Mouse (Mus musculus) hindlimb bud, embryonic 11.5 days (tissue): ENCODE data around the gene Clec5a.
A peak's percentile ranks its signal among the peaks of the same experiment; 100 is the strongest.
"Not testable (repeated sequence)": the region's sequence is repeated elsewhere in the genome, so short reads cannot be mapped to it uniquely, and the experiment has no call there.

Experiments used
- DNase-seq: peaks from one replicate; pipeline ENCODE4 v3.0.0-alpha.2; 2012; ENCODE audit warnings: low read depth, low spot score; ENCODE audit errors: extremely low spot score

The Clec5a gene

DNA sequence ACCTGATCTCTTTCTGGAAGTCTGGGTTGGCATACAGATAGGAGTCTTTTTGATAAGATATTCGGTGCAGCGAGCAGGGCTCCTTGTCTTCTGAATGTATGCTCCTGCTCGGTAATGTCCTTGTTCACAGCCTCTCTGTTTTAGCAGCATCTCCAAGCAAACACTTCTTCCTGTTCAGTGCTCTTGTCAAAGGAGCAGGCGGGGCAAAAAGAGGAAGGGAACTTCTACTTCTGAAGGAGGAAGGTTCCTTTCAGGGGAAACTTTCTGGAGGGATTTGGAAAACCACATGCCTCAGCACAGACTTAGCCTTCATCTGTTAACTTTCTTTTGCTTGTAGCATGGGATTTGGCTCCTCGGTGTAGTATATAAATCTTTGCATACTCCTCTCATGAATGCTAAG, at the start of gene Clec5a:
Gene Clec5a (minus strand): TSS at position 177 of the 400 bp plus-strand sequence.
- no peak for DNase-seq

- DNase-seq: no peak
Measured at GRCm38 (mm10) chr6:40634640-40635071, 49.0 kb upstream of the Clec5a start.

DNA sequence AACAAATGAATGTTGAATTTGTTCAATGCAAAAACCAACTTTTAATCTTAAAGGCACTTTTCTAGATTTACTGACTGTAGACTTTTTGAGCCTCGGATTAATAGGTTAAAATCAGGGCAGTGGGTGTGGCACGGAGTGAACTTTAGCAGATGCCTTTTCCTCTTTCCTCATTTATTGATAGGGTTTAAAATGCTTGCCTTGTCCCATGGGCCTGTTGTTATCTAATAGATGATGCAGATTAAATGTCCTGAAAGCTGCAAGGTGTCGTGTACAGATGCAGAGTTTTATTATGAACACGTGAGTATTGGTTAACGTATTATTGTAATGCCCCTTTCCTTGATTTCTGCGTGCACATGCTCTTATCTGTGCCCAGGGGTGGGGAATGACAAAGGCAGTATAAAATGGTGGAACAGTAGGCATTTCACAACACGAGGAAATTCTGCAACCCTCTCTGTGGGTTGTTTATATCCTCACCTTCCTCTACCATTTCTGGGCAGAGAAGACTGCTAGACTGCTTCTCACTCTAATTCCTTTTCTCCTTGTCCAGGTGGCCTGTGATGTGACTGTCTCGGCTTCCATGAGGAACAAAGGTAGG, 42.9 kb upstream of the Clec5a start, which contains the start of gene Mgam:
Gene Mgam (plus strand): TSS at position 426 of the 595 bp plus-strand sequence.
- DNase-seq: no peak

GRCm38 (mm10) chr6:40626111-40626510, 40.5 kb upstream of the Clec5a start:
- no peak for DNase-seq

DNA sequence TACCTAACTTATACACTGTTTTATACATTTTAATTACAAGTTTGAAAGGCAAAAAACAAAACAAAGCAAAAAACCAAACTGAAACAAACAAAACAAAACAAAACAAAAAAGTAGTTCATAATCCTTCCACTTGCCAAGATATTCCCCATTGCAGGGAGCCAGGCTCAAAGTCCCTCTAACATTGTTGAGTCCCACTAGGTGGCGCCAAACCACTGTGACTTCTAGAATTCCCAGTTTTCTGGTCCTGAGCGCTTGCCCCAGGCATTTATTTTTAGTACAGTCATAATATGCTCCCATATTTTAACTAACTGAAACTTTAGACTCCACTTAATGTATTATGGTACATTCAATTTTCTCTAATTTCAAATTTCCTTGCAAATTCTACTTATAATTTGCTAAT, 32.3 kb upstream of the Clec5a start:
- peak; percentile 44 for DNase-seq

- DNase-seq: no peak
Measured at GRCm38 (mm10) chr6:40613260-40613852, 27.7 kb upstream of the Clec5a start, which contains the start of gene Tas2r138. Gene Tas2r138 (minus strand): TSS chr6:40613310.

- no peak for DNase-seq
Measured at GRCm38 (mm10) chr6:40610244-40610643, 24.6 kb upstream of the Clec5a start.

DNA sequence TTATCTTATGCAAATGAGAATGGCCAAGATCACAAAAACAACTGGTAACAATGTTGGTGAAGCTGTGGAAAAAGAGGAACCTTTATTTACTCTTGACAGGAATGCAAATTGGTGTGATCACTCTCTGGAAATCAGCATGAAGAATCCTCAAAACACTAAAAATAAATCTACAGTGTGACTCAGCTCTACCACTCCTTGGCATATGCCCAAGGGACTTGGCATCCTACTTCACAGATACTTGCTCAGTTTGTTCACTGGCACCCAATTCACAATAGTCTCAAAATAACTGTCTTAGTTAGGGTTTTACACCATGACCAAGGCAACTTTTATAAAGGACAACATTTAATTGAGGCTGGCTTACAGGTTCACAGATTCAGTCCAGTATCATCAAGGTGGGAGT, 21.8 kb upstream of the Clec5a start:
- DNase-seq: no peak

DNA sequence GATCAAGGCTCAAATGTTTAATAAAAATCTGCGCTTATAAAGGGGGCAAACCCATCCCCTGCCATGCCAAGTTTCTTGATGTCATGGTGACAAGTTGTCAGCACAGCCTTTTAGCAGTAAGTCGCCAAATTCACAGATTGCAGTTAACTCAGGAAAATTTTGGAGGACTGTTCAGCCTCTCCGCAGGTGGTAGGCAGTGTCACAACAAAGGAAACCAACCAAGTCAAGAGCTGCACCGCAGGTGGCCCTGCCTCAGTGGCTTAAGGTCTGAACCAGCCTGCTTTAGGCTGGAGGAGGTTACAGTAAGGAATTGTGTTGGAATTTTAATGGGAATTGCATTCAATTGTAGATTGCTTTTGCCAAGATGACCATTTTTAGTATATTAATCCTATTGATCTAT, 12.9 kb upstream of the Clec5a start:
- DNase-seq: not testable (repeated sequence)

DNA sequence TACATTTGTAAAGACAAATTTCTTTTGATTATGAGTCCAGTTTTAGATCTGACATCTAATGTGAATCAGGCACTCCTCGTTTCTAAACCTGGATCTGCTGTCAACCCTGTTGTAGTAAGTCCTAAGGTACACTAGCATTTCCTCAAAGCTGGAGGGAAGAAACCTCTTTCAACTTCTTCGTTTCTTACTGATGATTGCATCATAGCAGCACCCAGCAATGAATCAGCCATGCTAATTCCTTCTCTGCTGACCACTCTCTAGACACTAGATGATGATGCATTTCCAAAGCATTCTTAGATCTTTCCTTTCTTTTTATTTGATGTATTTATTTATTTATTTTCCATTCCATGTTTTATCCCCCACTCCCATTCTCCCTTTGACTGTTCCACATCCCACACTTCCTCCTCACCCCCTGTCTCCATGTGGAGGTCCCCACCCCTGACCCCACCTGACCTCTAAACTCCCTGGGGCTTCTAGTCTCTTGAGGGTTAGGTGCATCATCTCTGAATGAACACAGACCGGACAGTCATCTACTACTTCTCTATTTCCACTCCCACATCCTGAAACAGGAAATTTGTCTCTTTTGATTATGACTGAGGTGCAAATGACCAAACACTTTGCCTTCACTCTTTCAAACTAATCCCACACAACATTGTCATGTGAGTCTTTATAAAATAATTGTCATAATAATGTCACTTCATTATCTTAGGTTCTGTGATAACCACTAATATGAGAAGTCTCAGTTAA, 9.4 kb upstream of the Clec5a start:
- no peak for DNase-seq

GRCm38 (mm10) chr6:40588346-40588745, 2.7 kb upstream of the Clec5a start:
- DNase-seq: no peak

DNA sequence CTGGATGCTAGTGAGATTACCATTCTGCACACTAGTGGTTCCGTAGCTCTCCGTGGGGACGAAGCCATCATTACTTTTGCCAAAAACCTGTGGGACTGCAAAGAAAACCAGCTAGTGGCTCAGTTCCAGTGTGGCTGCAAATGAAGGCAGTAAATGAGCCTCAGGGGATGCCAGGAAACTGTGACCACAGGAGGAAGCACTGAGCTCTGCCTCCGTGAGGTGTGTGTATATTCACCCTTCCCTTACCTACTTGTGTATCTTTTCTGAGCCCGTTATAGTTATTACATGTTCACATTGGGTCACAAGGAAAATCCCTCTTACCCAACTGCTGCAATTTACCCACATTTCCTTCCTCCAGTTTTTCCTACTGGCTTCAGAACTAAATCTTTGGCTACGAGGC, 1.3 kb downstream of the Clec5a start:
- DNase-seq: no peak

DNA sequence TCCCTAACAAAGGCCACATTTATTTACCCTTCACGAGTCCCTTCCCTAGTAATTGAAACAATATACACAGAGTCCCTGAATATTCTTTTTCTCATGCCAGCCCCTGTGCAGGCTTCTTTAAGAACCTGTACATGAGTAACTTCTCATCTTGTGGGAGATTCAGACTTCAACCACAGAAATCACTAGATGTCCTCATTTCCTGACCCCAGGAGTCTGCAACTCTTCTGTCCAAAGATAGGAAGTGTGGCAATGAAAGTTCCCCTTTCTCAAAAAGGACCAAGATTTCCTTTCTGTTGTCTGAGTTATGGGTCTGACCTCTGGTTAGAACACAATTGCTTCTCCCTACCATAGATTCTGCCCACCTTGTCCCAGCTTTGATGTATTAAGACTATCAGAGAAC, 9.3 kb downstream of the Clec5a start:
- DNase-seq: no peak

GRCm38 (mm10) chr6:40573618-40574017, 12.0 kb downstream of the Clec5a start:
- no peak for DNase-seq

GRCm38 (mm10) chr6:40569187-40569586, 16.4 kb downstream of the Clec5a start, which contains the start of gene Olfr460:
Gene Olfr460 (plus strand): TSS chr6:40569487.
- no peak for DNase-seq

DNA sequence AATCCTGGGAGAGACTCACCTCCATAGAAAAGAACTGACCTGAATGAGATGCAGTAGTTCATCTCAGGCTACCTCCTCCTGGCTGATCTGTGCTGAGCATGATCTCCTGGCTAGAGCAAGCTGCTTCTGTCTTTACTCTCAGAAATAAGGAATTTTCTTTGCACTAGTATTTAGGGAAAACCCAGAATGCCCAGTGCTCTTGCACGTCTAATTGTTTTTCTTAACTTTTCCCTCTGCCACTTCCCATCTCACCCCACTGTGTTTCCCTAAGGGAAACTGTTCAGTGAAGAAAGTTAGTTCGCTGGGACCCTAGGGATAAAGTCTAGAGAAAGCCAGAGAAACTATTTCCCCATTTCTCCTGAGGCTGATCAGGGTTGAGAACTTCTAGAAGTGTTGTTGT, 30.7 kb downstream of the Clec5a start, which contains the start of gene Olfr461:
Gene Olfr461 (minus strand): TSS at position 101 of the 400 bp plus-strand sequence.
- DNase-seq: no peak

- DNase-seq: no peak
Measured at GRCm38 (mm10) chr6:40544690-40545089, 40.9 kb downstream of the Clec5a start.
